Mouse (Mus musculus) midbrain, embryonic 14.5 days (tissue): ENCODE results near the gene C1qtnf12. TPM values are rescaled to one million over a fixed set of nuclear protein-coding genes. Genes with fewer than 3 reads are reported as not detected.

ENCODE experiments used
- ATAC-seq: fragments of 200-750 bp; cut with Nextera tagmentation; 2 replicates; pipeline ENCODE4 v1.8.0; 2017; ENCODE audit warnings: moderate number of reproducible peaks, moderate library complexity; ENCODE audit not compliant: low FRiP score, low TSS enrichment
- DNase-seq: peaks from one replicate; pipeline ENCODE4 v3.0.0-alpha.2; 2015
- H3K27ac ChIP-seq: fragments of 300-500 bp; sonication (generic); replicated peaks from 2 replicates; pipeline ENCODE4 v1.5.1; 2014; ENCODE audit warnings: mild to moderate bottlenecking, low read depth, low read length, moderate library complexity
- H3K27me3 ChIP-seq: fragments of 300-500 bp; sonication (generic); 2 replicates; pipeline ENCODE4 v1.6.1; 2014; ENCODE audit warnings: low read length, control low read depth, mixed read lengths; ENCODE audit not compliant: control insufficient read depth, insufficient read depth
- H3K36me3 ChIP-seq: fragments of 300-500 bp; sonication (generic); 2 replicates; pipeline ENCODE4 v1.6.1; 2014; ENCODE audit warnings: low read length, control low read depth; ENCODE audit not compliant: control insufficient read depth, insufficient read depth
- H3K4me1 ChIP-seq: fragments of 300-500 bp; sonication (generic); 2 replicates; pipeline ENCODE4 v1.6.1; 2014; ENCODE audit warnings: mild to moderate bottlenecking, antibody characterized with exemption, low read length, control low read depth; ENCODE audit not compliant: control insufficient read depth, insufficient read depth
- H3K4me2 ChIP-seq: fragments of 300-500 bp; sonication (generic); 2 replicates; pipeline ENCODE4 v1.6.1; 2014; ENCODE audit warnings: mild to moderate bottlenecking, low read length, moderate library complexity
- H3K4me3 ChIP-seq: fragments of 300-500 bp; sonication (generic); replicated peaks from 2 replicates; pipeline ENCODE4 v1.5.1; 2014; ENCODE audit warnings: low read depth, low read length
- H3K9ac ChIP-seq: fragments of 300-500 bp; sonication (generic); replicated peaks from 2 replicates; pipeline ENCODE4 v1.6.1; 2014; ENCODE audit warnings: mild to moderate bottlenecking, low read length, moderate library complexity
- H3K9me3 ChIP-seq: fragments of 300-500 bp; sonication (generic); 2 replicates; pipeline ENCODE4 v1.6.1; 2016; ENCODE audit warnings: low read length, control low read depth, mixed read lengths; ENCODE audit not compliant: control insufficient read depth
- WGBS: fragments of 180-500 bp; shearing (Covaris S2); extraction: QIAGEN DNeasy Blood & Tissue Kit; methylation state at CpG from one replicate; pipeline ENCODE4 v1.1.7; 2014; 5-methylcytosine and 5-hydroxymethylcytosine counted together
- polyA plus RNA-seq: library from polyadenylated mRNA; unstranded; fragments of >200 nt; fragmentation: Nextera tagmentation; extraction: Ambion mirVana; gene quantifications from 2 replicates; pipeline ENCODE4 v1.2.1, GENCODE M21; 2014

C1qtnf12 gene
- polyA plus RNA-seq, 1 experiment from 2014 or later = 8.3 TPM

DNA sequence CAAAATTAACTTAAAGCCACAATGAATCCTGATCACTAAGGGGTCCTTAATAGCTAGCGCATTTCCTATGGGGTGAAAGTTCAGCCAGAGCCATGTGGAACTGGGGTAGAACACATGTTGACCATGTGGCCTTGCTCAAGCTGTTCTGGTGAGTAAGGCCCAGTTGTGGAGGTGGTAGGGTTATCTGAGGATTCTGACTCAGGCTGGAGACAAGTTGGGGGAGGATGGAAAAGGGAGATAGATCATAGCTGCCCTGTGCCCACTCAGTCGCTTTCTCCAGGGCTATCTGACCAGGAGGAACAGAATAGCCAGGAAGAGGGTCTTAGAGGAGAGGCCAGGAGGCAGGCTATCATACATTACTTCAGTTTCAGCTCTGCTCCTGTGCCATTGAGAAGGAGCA is 52.3 kb downstream of the C1qtnf12 start:
- H3K27me3 ChIP-seq = no peaks in the 10 kb centered on the region
- no peak overlapping the region for H3K9ac ChIP-seq
- ATAC-seq = no peak
- DNase-seq = no peak
- no peak overlapping the region for H3K4me2 ChIP-seq
- no peaks in the 10 kb centered on the region for H3K9me3 ChIP-seq
- WGBS = 94% methylated on average over 2 of the region's 2 CpGs
- H3K4me1 ChIP-seq = no peaks in the 10 kb centered on the region
- H3K36me3 ChIP-seq = peaks cover 60% of the 10 kb centered on the region
- H3K27ac ChIP-seq = no peak overlapping the region
- no peak overlapping the region for H3K4me3 ChIP-seq

Other genes with a start within 250 kb of the C1qtnf12 start
- 7.5 and 19.8 TPM in 2 replicates for gene Tmem240, start 227.5 kb upstream of the C1qtnf12 start, polyA plus RNA-seq
- 77.4 and 79.8 TPM in 2 replicates for gene Atad3a, start 201.2 kb upstream of the C1qtnf12 start, polyA plus RNA-seq
- gene Vwa1, start 187.6 kb upstream of the C1qtnf12 start, polyA plus RNA-seq = 18.0 and 24.4 TPM in 2 replicates
- gene Tmem88b, start 176.4 kb upstream of the C1qtnf12 start, polyA plus RNA-seq = 0.43 and 0.51 TPM in 2 replicates
- gene Ankrd65, start 171.9 kb upstream of the C1qtnf12 start, polyA plus RNA-seq = not detected in 2 replicates
- gene Mrpl20, start 159.4 kb upstream of the C1qtnf12 start, polyA plus RNA-seq = 255 and 298 TPM in 2 replicates
- 134 and 162 TPM in 2 replicates for gene Ccnl2, start 149.8 kb upstream of the C1qtnf12 start, polyA plus RNA-seq
- 118 and 129 TPM in 2 replicates for gene Aurkaip1, start 131.0 kb upstream of the C1qtnf12 start, polyA plus RNA-seq
- 6.0 and 17.5 TPM in 2 replicates for gene Mxra8, start 122.6 kb upstream of the C1qtnf12 start, polyA plus RNA-seq
- 15.3 and 18.0 TPM in 2 replicates for gene Dvl1, start 114.9 kb upstream of the C1qtnf12 start, polyA plus RNA-seq
- 0.31 and 0.57 TPM in 2 replicates for gene Tas1r3, start 99.0 kb upstream of the C1qtnf12 start, polyA plus RNA-seq
- gene Cptp, start 92.9 kb upstream of the C1qtnf12 start, polyA plus RNA-seq = 24.6 and 31.2 TPM in 2 replicates
- gene Ints11, start 92.8 kb upstream of the C1qtnf12 start, polyA plus RNA-seq = 78.2 and 83.2 TPM in 2 replicates
- 45.8 and 54.5 TPM in 2 replicates for gene Pusl1, start 70.5 kb upstream of the C1qtnf12 start, polyA plus RNA-seq
- 76.6 and 84.8 TPM in 2 replicates for gene Acap3, start 70.5 kb upstream of the C1qtnf12 start, polyA plus RNA-seq
- 131 and 138 TPM in 2 replicates for gene Ube2j2, start 18.5 kb upstream of the C1qtnf12 start, polyA plus RNA-seq
- gene B3galt6, start 30.3 kb downstream of the C1qtnf12 start, polyA plus RNA-seq = 36.3 and 38.7 TPM in 2 replicates
- gene Sdf4, start 30.6 kb downstream of the C1qtnf12 start, polyA plus RNA-seq = 105 and 112 TPM in 2 replicates
- gene Tnfrsf4, start 51.5 kb downstream of the C1qtnf12 start, polyA plus RNA-seq = 0.47 and 0.49 TPM in 2 replicates
- gene Tnfrsf18, start 63.8 kb downstream of the C1qtnf12 start, polyA plus RNA-seq = 1.4 and 2.4 TPM in 2 replicates
- gene Ttll10, start 97.1 kb downstream of the C1qtnf12 start, polyA plus RNA-seq = 0.28 TPM in 1 of 2 replicates, not detected in the other
- gene 9430015G10Rik, start 147.7 kb downstream of the C1qtnf12 start, polyA plus RNA-seq = 26.1 and 32.8 TPM in 2 replicates
- 0.81 and 0.92 TPM in 2 replicates for gene Rnf223, start 168.2 kb downstream of the C1qtnf12 start, polyA plus RNA-seq
- gene Agrn, start 235.2 kb downstream of the C1qtnf12 start, polyA plus RNA-seq = 122 and 142 TPM in 2 replicates
- gene Isg15, start 238.5 kb downstream of the C1qtnf12 start, polyA plus RNA-seq = 0.51 and 2.5 TPM in 2 replicates
- 0.84 and 0.96 TPM in 2 replicates for gene AW011738, start 241.0 kb downstream of the C1qtnf12 start, polyA plus RNA-seq